Mouse (Mus musculus) small intestine, adult 2 months (tissue): ENCODE measurements at regions not wholly inside any gene's neighbourhood (a gene's known extent, or its start where the extent isn't known, plus 50 kb on each side); places are given as distances from the start of the nearest gene placed in this dataset.

ENCODE experiments used
- H3K27ac ChIP-seq: fragments of 200-500 bp; 2 replicates; pipeline ENCODE4 v1.5.1; 2012; ENCODE audit warnings: low read depth, low read length, control low read depth, inconsistent platforms; ENCODE audit not compliant: insufficient read depth
- H3K27me3 ChIP-seq: fragments of 200-500 bp; 2 replicates; pipeline ENCODE4 v1.6.1; 2012; ENCODE audit warnings: mild to moderate bottlenecking, moderate library complexity, low read length, inconsistent platforms; ENCODE audit not compliant: control insufficient read depth, insufficient read depth
- H3K36me3 ChIP-seq: fragments of 200-500 bp; 2 replicates; pipeline ENCODE4 v1.6.1; 2012; ENCODE audit warnings: mild to moderate bottlenecking, low read length, control low read depth, inconsistent platforms; ENCODE audit not compliant: control insufficient read depth, insufficient read depth
- H3K4me1 ChIP-seq: fragments of 200-500 bp; 2 replicates; pipeline ENCODE4 v1.6.1; 2012; ENCODE audit warnings: low read length, inconsistent platforms, mixed read lengths; ENCODE audit not compliant: control insufficient read depth, insufficient read depth, insufficient read length
- H3K4me3 ChIP-seq: fragments of 200-500 bp; 2 replicates; pipeline ENCODE4 v1.5.1; 2012; ENCODE audit warnings: low read depth, mild to moderate bottlenecking, control low read depth, inconsistent platforms, low read length, moderate library complexity
- CTCF ChIP-seq: fragments of 200-500 bp; IDR thresholded peaks from 2 replicates; pipeline ENCODE4 v1.5.1; 2012; ENCODE audit warnings: low read depth, mild to moderate bottlenecking, control low read depth, inconsistent platforms, low read length, moderate library complexity, mixed read lengths; ENCODE audit not compliant: insufficient replicate concordance, insufficient read length; ENCODE audit errors: extremely low read depth
- POLR2A ChIP-seq: fragments of 200-500 bp; IDR thresholded peaks from 2 replicates; pipeline ENCODE4 v1.6.1; 2012; ENCODE audit warnings: low read depth, mild to moderate bottlenecking, control low read depth, inconsistent platforms, low read length, moderate library complexity
- WGBS: fragments of 180-500 bp; shearing (Covaris S2); methylation state at CpG from one replicate; pipeline ENCODE4 v1.1.7; 2018; 5-methylcytosine and 5-hydroxymethylcytosine counted together

DNA sequence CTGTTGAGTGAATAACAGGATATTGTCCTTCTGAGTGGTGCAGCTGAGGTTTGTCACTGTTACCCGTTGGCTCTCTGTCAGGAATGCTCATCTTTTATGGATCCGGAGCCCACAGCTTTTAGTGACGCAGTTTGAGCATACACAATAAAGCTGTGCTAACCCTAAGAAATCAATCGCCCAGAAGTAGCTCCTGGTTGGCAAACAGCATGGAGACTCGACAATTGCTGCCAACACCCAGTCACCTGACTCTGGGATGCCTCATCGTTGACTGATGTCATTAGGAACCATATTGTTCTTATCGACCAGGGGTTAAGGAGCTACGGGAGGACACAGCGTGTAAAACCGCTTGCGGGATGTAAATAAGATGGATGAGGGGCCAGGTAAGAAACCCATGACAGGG is 232.9 kb downstream of the Gm11077 start:
- H3K36me3 ChIP-seq, result no peaks in the 10 kb centered on the region
- 65% methylated on average over 11 of the region's 11 CpGs for WGBS
- TF ChIP-seq CTCF (no peak), POLR2A (no peak)
- H3K27ac ChIP-seq, result no peak overlapping the region
- no peaks in the 10 kb centered on the region for H3K4me1 ChIP-seq
- H3K4me3 ChIP-seq, result no peak overlapping the region
- no peaks in the 10 kb centered on the region for H3K27me3 ChIP-seq

DNA sequence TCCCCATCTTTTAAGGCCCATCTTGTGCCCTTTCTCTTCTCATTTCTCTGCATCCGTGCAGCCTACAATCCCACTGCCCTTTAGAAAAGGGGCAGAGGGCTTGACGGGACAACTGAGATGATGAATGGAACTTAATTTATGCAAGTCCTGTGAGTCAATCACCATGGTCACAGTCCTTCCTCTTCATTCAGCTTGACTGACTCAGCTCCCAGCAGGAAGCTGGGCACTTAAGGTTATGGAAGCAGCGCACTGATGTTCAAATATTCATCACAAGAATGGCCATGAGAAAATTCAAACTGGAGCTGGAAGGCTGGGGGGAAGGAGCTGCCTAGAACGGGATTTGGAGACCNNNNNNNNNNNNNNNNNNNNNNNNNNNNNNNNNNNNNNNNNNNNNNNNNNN is 233.5 kb downstream of the Gm11077 start:
- no peak for TF ChIP-seq CTCF
- no peak for TF ChIP-seq POLR2A
- H3K27me3 ChIP-seq, result no peaks in the 10 kb centered on the region
- no peak overlapping the region for H3K27ac ChIP-seq
- no peaks in the 10 kb centered on the region for H3K4me1 ChIP-seq
- no peak overlapping the region for H3K4me3 ChIP-seq
- WGBS, result 74% methylated on average over 4 of the region's 4 CpGs
- H3K36me3 ChIP-seq, result no peaks in the 10 kb centered on the region

DNA sequence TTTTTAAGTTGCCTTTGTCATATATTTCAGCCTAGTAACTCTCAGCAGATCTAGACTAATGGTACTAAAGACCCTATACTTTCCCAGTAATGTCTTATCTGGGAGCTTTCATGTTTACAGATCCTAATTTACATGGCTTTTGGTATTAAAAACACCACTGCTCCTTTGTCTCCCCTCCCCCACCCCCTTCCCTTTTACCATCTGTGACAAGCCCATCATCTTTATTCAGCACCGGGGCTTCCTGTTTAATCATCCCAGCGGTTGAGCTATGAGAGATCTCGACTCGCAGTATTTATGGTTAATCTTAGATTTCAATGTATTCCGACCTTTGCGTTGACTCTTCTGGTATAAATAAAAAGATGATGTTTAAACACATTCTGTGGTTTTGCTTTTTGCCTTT is 244.6 kb downstream of the Gm11077 start:
- 79% methylated on average over 6 of the region's 6 CpGs for WGBS
- Histone ChIP-seq H3K4me1 (no peaks in the 10 kb centered on the region), H3K36me3 (no peaks in the 10 kb centered on the region), H3K27me3 (no peaks in the 10 kb centered on the region), H3K4me3 (no peak overlapping the region), H3K27ac (no peak overlapping the region)
- no peak for TF ChIP-seq POLR2A
- no peak for TF ChIP-seq CTCF

DNA sequence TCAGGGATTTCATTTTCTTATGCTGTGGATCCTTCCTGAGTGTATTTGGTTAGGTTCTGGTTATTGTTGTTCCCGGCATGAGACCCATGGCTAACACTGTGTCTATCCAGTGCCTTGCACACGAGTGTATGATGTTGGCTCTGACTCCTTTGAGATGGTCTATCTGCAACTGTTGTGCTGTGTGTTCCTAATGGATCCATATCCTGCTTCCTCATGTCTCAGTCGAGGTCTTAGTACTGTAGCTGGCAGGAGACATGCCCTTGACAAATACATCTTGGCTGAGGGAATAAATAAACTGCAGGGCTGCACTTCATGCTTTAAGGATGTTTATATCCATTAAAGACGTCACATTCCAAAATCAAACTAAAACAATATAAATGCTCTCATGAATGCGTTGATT is 247.9 kb downstream of the Gm11077 start:
- Histone ChIP-seq H3K4me1 (no peaks in the 10 kb centered on the region), H3K27me3 (no peaks in the 10 kb centered on the region), H3K36me3 (no peaks in the 10 kb centered on the region), H3K4me3 (no peak overlapping the region), H3K27ac (no peak overlapping the region)
- no peak for TF ChIP-seq POLR2A
- no peak for TF ChIP-seq CTCF
- WGBS, result 63% methylated on average over 5 of the region's 5 CpGs

DNA sequence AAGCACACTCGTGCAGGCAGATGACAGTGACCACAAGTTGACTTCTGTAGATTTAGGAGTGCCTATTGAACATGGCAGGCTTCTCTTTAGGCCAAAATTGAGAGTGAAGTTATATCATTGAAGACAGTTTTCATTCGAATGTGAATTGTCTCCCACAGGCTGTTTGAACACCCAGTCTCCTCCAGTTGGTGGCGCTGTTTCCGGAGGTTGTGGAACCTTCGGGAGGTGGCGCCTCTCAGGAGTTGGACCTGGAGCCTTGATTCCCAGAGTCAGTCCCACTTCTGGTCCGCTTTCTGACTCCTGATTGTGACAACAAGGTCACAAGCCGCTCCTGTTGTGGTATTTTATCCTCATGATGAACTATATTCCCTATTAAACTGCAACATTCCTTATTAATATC is 254.5 kb downstream of the Gm11077 start:
- 91% methylated on average over 8 of the region's 8 CpGs for WGBS
- H3K27me3 ChIP-seq, result no peaks in the 10 kb centered on the region
- H3K27ac ChIP-seq, result no peak overlapping the region
- no peaks in the 10 kb centered on the region for H3K4me1 ChIP-seq
- TF ChIP-seq CTCF (no peak), POLR2A (no peak)
- no peaks in the 10 kb centered on the region for H3K36me3 ChIP-seq
- no peak overlapping the region for H3K4me3 ChIP-seq

DNA sequence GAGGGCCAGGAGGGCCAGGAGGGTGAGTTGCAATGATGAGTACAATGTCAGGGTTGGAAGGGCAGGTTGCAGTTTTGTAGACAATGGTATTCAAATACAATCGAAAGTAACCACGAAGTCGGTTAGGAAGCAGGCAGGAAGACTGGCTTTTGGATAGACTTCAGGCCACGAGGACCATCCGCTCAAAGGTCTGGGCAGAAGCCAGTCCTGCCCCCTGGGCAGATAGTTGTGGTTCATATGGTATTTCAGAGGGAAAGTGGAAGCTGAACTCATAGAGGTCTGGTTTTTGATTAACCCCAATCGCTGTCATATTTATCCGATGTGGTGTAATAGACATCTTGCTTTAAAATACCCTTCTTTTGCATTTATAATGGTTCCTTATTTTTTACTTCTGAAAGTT is 255.2 kb downstream of the Gm11077 start:
- Histone ChIP-seq H3K4me3 (no peak overlapping the region), H3K27ac (no peak overlapping the region), H3K27me3 (no peaks in the 10 kb centered on the region), H3K36me3 (no peaks in the 10 kb centered on the region), H3K4me1 (no peaks in the 10 kb centered on the region)
- TF ChIP-seq POLR2A (no peak), CTCF (no peak)
- WGBS, result 94% methylated on average over 7 of the region's 7 CpGs

DNA sequence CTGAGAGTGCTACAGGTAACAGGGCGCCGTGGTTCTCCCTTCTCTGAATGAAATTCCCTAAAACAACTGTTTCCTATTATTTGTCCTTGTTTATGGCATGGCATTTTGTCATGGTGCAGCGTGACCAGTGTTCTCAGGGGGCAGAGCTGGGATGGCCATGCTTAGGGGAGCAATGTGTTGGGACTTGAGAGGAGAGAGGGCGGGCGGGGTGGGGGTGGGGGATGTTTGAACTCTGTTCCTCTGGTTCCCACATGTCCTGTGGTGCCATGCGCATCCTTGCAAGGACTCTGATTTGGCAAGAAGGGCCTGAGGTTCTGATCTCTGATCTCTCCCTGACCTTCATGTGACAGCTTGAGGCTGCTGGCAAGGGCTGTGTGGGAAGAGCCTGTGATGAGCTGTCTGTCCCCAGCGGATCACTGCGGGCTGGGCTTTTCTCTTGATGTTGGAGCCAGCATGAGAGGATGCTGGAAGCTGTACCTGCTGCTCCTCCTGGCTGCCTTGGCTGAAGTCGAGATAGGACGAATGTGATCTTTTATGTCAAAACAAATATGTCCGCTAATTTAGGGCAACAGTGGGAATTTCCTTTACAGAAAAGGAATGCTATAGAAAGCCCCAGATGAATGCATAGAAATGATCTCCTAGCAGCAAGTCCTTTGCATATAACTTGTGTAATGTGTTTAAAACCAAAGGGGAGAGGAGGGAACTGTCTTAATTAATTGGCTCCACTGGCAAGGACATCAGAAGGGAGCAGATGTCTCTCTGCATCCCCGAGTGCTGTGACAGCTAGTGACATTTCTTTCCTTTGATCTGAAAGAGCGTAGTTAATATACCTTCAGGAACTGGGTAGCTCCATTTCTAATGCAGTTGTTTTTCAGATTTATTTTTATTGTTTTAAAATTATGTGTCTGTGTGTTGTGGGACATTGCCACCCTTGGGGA is 255.2 kb upstream of the Pde3a start:
- Histone ChIP-seq H3K36me3 (no peaks in the 10 kb centered on the region), H3K27ac (no peak overlapping the region), H3K4me1 (no peaks in the 10 kb centered on the region), H3K4me3 (no peak overlapping the region), H3K27me3 (no peaks in the 10 kb centered on the region)
- TF ChIP-seq CTCF, result no peak
- TF ChIP-seq POLR2A, result no peak
- 90% methylated on average over 13 of the region's 13 CpGs for WGBS
